Mouse (Mus musculus): ENCODE results near the gene Sass6.
"Not testable (repeated sequence)": the region's sequence is repeated elsewhere in the genome, so short reads cannot be mapped to it uniquely, and the experiment has no call there.

Sass6 gene

DNA sequence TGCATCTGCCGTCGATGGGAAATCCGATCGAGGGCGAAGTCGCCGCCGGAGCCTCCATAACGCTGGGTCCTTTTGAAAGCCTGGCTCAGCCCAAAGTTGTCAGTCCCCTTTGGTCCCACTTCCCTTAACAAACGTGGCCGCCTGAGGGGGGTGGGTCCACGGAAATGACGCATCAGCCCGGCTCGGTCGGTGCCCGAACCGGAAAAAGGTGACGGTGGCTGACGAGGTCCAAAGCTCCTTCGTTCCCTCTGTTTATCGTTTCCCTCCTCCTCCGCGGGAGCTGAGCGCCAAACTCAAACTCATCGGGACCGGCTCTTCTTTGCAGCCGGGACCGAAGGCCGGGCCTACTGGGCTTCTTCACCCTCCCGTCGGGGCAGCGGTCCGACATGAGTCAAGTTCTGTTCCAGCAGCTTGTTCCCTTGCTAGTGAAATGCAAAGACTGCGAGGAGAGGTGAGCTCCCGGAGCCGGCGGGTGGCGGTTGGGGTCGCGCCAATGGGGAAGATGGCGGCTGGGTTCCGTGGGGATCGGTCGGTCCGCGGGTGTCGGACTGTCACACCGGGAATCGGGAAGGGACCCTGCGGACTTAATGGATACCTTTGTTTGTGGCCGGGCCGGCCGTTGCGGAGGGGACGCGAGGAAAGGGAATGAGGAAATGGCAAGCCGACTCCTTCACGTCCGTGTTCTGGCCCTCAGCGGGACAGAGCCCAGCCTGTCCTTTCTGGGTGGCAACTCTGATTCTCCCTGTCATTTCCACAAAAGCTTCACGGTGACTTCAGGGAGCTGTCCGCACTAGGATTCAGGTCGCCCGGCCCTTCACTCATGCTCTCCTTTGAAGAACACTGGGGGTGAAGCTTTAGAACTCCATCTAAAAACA lies at the start of gene Sass6:
Sass6 (plus strand) TSS at position 255 of the 875 bp plus-strand sequence.
- DNase-seq: peak; percentile 100

- no peak for DNase-seq
Observed at GRCm38 (mm10) chr3:116547430-116547829, 47.4 kb upstream of the Sass6 start.

DNA sequence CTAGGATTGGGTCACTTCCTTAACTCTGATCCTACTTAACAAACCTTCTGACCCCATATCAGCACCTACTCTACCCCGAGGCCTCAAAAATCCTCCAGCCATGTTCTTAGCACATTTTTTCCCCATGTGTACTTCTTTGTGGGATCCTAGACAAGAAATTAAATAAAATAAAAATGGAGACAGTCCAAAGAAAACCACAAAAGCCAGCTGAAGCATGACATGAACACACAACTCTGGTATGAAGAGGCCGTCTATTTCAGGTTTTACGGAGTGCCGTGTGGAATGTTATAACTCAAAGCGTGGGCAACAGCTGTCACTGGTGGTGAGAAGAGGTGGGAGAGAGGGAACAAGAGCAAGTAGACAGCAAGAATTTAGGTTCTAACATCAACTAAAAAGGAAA lies 43.4 kb upstream of the Sass6 start:
- DNase-seq: no peak

GRCm38 (mm10) chr3:116561315-116561714 lies 33.5 kb upstream of the Sass6 start:
- DNase-seq: not testable (repeated sequence)

GRCm38 (mm10) chr3:116562408-116563094 lies 32.2 kb upstream of the Sass6 start, which contains the start of gene Lrrc39:
Gene Lrrc39, plus strand, starts transcription at chr3:116562973.
- no peak for DNase-seq

DNA sequence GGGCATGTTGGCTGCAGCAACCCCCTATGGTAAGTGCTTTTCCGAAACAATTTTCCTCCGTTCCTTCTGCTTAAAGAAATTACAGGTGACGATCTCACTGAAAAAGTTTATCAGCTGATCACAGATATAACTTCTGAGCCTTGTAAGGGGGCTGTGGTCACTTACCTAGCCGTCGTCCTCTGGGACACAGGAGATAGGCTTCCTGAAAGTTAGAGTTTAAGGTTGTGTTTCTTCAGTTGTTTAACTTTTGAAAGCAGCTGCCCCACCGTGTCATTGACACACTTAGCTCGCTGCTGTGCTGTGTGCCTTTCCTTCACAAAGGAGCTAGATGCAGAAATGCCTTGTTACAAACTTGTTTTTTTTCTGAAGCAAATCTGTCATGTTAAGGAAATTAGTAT lies 31.7 kb upstream of the Sass6 start:
- no peak for DNase-seq

DNA sequence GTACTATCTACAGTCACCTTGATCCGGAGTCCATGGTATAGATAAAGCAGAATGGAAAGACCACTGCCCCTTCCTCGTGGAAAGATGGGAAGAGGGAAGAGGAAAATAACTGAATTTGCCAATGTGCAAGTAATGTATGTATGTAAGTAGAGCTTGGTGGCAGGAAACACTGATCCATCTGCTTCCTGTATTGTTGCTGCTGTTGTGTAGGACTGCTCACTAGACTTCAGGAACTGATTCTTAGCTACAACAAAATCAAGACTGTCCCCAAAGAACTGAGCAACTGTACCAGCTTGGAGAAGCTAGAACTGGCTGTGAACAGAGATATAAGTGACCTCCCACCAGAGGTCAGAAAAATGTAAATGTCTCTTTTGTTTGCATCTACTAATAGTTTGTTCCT lies 24.2 kb upstream of the Sass6 start:
- DNase-seq: no peak

DNA sequence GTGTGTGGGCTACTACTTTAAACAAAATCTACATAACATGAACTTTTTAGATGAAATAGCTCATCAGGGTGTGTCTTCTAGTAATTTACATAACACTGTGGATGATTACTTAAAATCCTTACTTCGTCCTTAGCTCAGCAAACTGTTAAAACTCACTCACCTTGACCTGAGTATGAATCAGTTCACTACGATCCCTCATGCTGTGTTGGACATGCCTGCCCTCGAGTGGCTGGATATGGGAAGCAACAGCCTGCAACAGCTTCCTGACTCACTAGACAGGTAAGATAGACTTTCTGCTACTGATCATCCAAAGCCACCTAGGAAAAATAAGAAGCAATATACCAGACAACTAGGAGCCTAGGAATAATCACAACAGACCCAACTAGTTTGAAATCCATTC lies 17.5 kb upstream of the Sass6 start:
- no peak for DNase-seq

DNA sequence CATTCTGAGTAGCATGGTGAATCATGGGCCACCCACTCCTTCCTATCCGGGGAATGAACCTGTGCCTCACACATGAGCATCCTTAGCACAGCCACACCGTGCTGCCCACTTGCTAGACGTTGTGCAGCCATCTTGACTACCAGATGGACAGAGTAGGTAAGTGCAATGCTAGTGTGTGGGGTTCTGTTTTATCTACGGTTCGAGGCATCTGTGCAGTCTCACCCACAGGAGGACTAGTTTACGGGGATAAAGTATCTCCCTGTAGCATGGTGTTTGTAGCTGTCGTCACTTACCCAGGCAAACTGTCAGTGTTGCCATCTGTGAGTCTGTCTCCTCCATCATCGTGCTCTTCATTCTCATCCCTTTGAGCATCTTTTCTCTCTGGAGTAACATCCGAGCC lies 12.6 kb upstream of the Sass6 start:
- DNase-seq: no peak

DNA sequence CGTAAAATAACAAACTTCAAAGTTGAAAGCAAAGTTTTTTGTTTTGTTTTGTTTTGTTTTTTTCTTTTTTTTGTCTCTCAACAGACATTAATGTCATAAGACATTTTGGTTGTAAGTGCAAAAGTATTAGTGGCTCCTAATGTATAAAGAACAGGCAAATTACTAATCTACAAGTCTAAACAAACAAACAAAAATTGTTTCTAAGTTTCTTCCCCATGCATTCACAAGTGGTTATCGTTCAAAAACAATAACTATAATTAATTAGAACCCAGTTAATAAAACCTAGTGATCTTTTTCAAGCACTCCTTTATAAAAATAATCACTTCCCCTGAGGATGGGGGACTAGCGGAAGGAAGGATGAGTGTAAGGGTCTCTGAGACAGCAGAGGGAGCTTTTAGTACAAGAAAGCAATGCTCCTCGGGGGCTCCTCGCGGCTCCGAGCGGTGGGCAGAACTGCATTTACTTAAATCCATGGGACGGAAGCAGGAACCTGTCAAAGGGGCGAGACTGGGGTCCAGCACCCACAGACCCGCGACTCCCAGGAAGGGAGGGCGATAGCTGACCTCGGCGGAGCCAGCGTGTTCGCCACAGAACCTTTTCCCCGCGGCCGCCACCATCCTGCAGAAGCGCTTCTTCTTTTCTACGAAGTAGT lies 580 bp upstream of the Sass6 start:
- no peak for DNase-seq

DNA sequence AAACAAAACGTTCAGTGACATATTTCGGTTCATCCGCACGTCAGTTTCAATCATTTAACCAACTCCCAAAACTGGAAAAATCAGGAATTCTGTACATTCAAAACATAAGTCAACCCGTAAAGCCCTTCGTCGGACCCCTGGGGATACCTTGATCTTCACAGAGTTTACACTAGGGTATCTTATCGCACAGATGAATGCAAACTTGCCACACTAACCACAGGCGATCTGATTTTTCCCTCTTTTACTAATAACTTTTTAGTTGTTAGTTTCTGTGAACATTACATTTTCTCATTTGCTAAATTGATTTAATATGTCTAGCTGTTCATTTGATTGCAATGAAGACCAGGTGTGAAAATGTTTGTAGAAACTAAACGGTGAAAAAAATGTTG lies 815 bp downstream of the Sass6 start:
- no peak for DNase-seq

GRCm38 (mm10) chr3:116599705-116600104 lies 4.9 kb downstream of the Sass6 start:
- DNase-seq: no peak

DNA sequence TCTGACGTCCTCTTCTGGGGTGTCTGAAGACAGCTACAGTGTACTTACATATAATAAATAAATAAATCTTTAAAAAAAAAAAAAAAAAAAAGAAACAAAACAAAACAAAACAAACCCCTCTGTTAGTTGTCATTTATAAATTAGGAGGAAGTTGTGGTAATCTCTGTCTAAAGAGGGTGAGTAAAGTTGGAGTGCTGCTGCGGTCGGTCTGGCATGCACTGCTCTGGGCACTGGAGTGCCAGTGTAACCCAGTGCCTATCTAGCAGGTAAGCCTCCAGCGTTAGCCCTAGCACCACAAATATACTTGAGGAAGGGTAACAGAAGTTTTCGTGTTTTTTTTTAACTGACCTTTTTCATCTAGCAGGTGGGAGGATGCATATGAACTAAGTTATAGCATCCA lies 6.2 kb downstream of the Sass6 start:
- no peak for DNase-seq

- no peak for DNase-seq
Observed at GRCm38 (mm10) chr3:116601781-116602180, 7.0 kb downstream of the Sass6 start.

DNA sequence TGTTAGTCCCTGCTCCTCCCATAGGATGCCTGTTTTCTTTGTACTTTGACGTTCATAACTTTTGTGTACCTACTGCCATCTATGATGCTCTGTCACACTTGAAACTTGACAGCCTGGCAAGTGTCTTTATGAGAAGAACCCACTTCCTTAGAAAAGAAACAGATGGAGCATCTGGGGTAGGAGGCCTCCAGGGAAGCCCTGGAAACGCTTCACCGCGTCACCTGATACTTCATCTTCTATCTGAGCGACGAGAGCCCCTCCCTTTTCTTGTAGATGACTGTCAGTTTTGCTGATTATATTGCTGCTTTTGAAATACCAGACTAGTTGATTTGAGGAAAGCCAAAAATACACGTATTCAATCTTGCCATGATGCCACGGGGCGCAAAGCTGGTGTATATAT lies 9.8 kb downstream of the Sass6 start:
- DNase-seq: no peak

DNA sequence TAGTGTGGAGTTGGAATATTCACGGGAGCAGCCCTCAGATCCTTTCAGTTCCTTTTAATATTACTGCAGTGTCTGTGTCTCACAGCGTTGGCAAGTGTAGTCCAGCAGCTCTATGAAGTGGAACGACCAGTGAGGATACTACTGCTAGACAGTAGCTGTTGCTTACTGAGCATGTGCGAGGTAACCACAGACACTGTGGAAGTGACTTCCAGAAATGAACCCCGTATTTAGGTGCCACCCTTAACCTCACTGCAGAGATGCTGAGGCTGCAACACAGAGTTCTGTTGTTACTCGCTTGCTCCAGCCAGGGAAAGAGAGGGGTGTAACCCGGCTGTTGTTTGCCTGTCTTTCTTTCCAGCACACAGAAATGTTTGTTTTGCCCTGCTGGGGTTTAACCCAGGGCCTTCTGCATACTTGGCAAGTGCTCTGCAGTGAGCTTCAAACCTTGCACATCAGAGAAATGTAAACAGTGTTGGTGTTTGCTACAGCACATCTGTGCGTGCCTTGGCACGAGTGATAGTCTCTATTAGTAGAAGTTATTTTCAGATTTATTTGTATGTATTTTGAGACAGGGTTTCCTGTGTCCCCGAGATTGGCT lies 19.6 kb downstream of the Sass6 start, which contains the start of gene Trmt13:
Trmt13 (minus strand) TSS at position 293 of the 598 bp plus-strand sequence.
- DNase-seq: no peak

- DNase-seq: no peak
Observed at GRCm38 (mm10) chr3:116615318-116616068, 20.7 kb downstream of the Sass6 start.

- DNase-seq: no peak
Observed at GRCm38 (mm10) chr3:116618855-116619254, 24.1 kb downstream of the Sass6 start.

GRCm38 (mm10) chr3:116620636-116621370 lies 26.0 kb downstream of the Sass6 start:
- no peak for DNase-seq

- DNase-seq: no peak
Observed at GRCm38 (mm10) chr3:116622641-116623040, 27.9 kb downstream of the Sass6 start.

DNA sequence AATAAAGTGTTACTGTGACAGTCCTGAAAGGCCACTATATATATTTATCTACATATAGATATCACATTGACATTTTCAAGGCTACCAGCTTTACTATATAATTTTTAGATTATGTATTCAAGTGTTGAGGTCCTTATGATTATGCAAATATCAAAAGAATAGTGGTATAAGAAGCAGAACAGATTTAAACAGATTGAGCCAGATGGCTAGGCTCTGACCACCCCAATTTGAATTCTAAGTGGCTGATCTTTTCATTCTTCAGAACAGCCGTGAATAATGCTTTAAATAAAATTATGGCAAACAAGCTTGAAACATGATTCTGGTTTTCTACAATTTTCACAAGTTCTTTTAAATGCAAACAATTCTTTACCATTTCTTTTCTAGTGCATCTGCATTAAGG lies 36.7 kb downstream of the Sass6 start:
- DNase-seq: no peak

- DNase-seq: no peak
Observed at GRCm38 (mm10) chr3:116632971-116633370, 38.2 kb downstream of the Sass6 start.

All from right cerebral cortex, postnatal 14 days (tissue).